Mouse (Mus musculus): ENCODE data around the gene Npw. TPM values are rescaled to one million over a fixed set of nuclear protein-coding genes. Genes with fewer than 3 reads are reported as not detected.
"Not testable (repeated sequence)": the region's sequence is repeated elsewhere in the genome, so short reads cannot be mapped to it uniquely, and the experiment has no call there.

The Npw gene
- total RNA-seq, 2 experiments from 2014 or later, result 1.2 TPM; not detected in 1

DNA sequence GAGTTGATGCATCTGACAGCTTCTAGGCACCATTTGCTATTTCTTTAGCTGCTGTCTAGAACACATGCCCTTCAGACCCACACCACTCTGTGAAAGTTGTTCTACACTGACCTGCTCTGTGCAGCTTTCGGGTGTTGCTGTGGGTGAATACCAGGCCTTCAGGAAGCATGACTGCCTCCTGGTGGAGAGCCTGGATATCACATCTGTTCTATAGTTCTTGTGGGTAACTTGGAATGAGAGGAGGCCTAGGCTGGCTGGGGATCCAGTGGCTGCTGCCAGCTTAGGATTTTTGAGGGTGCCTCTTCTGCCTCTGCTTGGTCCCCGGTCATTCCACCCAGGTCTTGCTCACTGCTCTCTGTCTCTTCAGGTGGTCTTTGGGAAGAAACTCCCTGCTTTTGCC is 17.9 kb upstream of the Npw start:
- intact Hi-C loops (cut with DNase I), result loop anchor here (5.0 kb wide), 1 partner anchor 199 kb away; the partner anchor contains the start of gene Mlst8
- DNase-seq (ENCODE audit: low spot score in 2 of 2), result peak; percentile 63 to 65

GRCm38 (mm10) chr17:24674277-24674676 is 16.0 kb upstream of the Npw start:
- DNase-seq (ENCODE audit: low spot score in 2 of 2), result peak in 1 of 2 experiments; percentile 90
- intact Hi-C loops (cut with DNase I), result no loop called here

DNA sequence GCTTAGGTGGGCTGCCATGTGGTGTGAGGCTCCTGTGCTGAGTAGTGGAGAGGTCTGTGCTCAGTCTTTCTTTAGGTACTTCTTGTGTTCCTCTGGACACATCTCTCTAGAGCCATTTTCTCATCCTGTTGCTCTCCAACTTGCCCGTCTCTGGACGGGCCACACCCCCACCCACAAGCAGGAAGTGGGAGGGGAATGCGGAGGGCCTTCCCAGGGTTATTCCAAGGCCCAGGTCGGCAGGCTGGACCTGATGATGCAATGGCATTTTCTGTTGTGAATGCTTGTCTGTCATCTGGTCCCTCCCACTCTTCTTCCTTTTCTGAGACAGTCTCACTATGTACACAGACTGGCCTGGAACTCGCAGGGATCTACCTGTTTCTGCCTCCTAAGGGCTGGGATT is 13.9 kb upstream of the Npw start:
- intact Hi-C loops (cut with DNase I), result no loop called here

GRCm38 (mm10) chr17:24671346-24671745 is 13.1 kb upstream of the Npw start:
- intact Hi-C loops (cut with DNase I), result no loop called here
- DNase-seq (ENCODE audit: low spot score in 2 of 2), result no peak

More for the DNA sequence above, 13.9 kb upstream of the Npw start:
- no peak for DNase-seq (ENCODE audit: low spot score in 2 of 2)

DNA sequence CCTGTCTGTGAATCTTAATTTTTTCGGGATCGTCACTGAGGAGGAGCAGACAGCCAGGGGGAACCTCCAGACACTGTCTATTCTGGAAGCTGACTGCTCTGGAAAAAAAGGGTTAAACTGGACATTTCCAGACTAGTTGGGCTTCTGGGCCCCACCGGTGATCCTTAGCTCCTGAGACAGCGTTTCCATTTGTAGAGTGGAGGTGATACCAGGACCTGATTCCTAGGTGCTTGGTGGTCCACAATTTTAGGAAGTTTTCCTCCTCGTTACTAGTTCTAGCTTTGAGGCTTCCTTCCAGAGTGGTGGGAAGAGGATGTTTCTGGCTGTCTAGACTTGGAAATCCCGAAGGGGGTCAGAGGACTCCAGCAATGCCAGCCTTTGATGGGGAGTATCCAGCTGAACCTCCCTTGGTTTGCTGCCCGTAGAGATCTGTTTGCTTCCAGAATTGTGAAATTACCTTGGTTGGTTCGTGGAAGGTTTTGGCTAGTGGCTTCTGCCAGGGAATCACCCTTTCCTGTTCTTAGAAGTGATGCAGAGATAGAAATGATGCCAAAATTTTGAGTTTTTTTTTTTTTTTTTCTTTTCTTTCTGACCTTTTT is 12.1 kb upstream of the Npw start:
- intact Hi-C loops (cut with DNase I), result no loop called here
- DNase-seq (ENCODE audit: low spot score in 2 of 2), result no peak

GRCm38 (mm10) chr17:24669545-24670245 is 11.4 kb upstream of the Npw start, which contains the start of gene Zfp598:
Gene Zfp598, plus strand, starts transcription at chr17:24669687.
- intact Hi-C loops (cut with DNase I), result loop anchor here (5.0 kb wide), 1 partner anchor 37 kb away; the partner anchor contains the start of genes Nthl1 and Tsc2
- peak; percentile 94 to 96 for DNase-seq (ENCODE audit: low spot score in 2 of 2)

GRCm38 (mm10) chr17:24669214-24669544 is 10.9 kb upstream of the Npw start:
- intact Hi-C loops (cut with DNase I), result loop anchor here (5.0 kb wide), 1 partner anchor 37 kb away; the partner anchor contains the start of genes Nthl1 and Tsc2
- not testable (repeated sequence) for DNase-seq (ENCODE audit: low spot score in 2 of 2)

DNA sequence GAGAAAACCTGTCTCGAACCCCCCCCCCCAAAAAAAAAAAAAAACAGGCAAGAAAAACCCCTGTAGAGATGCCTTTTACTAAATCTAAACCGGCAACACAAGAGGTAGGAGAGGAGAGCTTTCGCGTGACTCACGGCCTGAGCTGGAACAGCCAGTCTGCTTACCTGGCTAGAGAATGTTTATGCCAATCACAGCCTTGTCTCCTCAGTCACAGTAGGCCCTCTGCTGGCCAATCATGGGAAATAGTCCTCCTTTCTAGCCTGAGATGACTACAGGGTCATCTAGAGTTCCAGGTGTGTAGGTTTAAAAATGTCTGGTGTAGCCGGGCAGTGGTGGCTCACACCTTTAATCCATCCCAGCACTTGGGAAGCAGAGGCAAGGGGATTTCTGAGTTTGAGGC is 9.2 kb upstream of the Npw start:
- peak in 1 of 2 experiments; percentile 61 for DNase-seq (ENCODE audit: low spot score in 2 of 2)
- intact Hi-C loops (cut with DNase I), result loop anchor here (5.0 kb wide), 1 partner anchor 35 kb away; the partner anchor contains the start of genes Nthl1 and Tsc2

DNA sequence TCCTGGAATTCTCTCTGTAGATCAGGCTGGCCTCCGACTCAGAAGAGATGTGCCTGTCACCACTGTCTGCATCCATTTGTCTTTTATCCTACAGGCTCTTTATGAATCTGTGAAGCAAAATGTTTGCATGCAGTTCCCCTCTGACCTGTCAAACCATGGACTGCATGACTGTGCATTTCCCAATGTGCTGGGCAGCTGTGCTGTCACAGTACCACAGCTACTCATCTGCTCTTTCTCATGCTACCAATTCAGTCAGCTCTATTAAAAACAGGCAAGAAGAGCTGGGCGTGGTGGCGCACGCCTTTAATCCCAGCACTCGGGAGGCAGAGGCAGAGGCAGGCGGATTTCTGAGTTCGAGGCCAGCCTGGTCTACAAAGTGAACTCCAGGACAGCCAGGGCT is 8.8 kb upstream of the Npw start:
- intact Hi-C loops (cut with DNase I), result loop anchor here (5.0 kb wide), 1 partner anchor 35 kb away; the partner anchor contains the start of genes Nthl1 and Tsc2
- not testable (repeated sequence) for DNase-seq (ENCODE audit: low spot score in 2 of 2)

DNA sequence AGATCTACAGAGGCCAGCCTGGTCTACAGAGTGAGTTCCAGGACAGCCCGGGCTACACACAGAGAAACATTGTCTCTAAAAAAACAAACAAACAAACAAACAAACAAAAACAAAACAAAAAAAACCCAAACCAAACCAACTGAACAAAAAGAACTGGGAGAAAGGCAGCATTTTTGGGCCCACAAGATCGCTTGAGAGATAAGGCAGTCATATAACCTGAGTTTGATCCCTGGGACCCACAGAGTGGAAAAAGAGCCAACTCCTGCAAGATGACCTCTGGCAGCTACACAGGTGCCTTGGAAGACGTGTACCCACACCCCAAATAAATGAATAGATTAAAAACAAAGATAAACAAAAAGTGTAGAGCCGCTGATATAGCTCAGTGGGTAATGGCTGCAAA is 3.3 kb downstream of the Npw start:
- intact Hi-C loops (cut with DNase I), result no loop called here
- no peak for DNase-seq (ENCODE audit: low spot score in 2 of 2)

DNA sequence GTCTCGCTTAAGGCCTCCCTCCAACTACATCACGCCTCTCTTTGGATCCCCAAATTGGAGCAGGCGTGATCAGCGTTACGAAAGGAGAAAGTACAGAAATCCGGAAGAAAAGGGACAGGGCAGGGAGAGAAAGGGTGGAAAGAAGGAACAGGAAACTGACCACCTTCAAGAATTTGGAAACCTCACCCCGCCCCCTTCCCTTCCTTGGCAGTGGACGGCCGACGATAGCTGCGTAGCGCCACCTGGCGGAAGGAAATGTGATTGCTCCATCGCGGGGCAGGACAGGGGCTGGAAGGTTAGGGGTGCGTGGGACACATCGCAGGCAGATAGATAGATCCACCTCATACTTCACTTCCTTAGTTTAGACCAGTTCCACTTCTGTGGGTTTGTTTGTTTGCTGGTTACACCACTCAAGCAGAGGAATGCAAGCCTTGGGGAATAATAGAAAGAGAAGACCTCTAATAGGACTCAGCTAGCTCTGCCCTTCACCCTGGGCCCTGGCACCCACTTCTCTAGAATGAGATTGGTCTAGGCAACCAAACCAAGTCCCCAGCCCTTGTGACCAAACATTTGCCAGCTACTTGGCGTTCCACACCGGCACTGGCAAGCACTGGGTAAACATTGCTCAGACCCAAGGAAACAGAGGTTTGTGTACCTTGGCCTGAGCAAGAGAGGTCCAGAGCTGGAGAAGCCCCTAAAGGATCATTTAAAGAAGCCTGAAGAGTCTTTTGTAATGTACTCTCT is 4.1 kb downstream of the Npw start:
- peak; percentile 47 to 52 for DNase-seq (ENCODE audit: low spot score in 2 of 2)
- intact Hi-C loops (cut with DNase I), result no loop called here

DNA sequence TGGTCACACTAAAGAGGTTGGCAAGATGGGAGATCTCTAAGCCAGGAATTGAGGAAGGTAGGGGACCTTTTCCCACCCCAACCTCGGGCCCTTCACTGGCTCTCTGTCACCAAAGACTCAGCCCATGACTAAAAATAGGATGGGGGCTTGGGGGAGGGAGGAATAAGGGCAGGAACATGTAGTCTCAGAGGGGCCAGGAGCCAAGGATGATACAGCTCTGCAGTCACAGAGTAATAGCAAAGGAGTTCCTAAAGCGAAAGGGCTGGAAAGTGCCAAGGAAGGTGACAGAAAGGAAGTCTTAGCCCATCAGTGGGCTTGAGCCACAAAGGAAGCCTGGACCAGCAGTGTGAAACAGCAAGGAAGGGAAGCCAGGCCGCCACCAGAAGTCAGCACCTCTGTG is 6.4 kb downstream of the Npw start:
- DNase-seq (ENCODE audit: low spot score in 2 of 2), result no peak

DNA sequence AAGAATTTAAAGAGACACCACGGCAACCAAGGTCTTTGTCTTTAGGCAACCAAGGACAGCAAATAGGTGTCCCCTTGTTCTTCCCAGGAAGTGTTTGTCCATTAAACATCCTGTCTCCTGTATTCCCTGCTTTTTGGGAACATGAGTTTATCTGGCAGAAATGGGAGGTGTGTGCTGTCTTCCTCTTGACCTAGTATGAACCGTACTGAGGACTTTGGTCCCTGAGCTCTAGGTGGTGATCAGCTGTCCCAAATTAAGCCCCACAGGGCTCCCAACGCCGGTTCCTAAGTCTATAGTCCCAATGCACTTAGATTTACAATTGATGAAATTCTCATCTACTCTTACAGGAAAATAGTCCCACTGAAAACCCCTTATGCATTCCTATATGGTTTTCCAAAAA is 7.5 kb downstream of the Npw start:
- no peak for DNase-seq (ENCODE audit: low spot score in 2 of 2)
- intact Hi-C loops (cut with DNase I), result no loop called here

More for the DNA sequence above, 6.4 kb downstream of the Npw start:
- intact Hi-C loops (cut with DNase I), result no loop called here

DNA sequence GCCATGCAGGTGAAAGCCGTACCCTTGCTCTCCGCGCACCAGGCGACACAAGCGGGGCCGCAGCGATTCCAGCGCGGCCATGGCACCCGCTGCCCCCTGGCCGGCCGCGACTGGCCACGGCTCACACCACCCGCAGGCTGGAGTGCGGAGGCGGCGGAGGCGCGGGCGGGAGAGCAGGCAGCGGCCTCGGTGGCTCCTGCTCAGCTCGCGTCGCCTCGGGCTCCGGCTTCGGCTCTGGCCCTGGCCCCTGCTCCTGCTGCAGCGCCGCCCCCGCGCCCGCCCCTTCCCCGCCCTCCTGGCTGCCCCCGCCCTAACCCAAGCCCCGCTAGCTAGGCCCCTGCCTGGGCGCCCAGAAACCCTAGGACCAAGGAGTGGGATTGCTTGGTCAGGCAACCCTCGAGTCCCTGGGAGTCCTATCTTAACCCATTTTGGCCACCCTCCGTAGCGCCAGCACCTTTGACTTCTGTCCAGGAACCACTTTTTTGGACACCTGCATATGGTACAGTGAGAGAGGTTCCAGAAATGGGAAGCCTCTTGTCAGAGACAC is 8.1 kb downstream of the Npw start, which contains the start of gene Slc9a3r2:
Gene Slc9a3r2 (minus strand): TSS at position 258 of the 547 bp plus-strand sequence.
- no peak for DNase-seq (ENCODE audit: low spot score in 2 of 2)
- intact Hi-C loops (cut with DNase I), result no loop called here

- DNase-seq (ENCODE audit: low spot score in 2 of 2), result peak in 1 of 2 experiments; percentile 36
- intact Hi-C loops (cut with DNase I), result no loop called here
Measured at GRCm38 (mm10) chr17:24649581-24650069, 8.6 kb downstream of the Npw start.

DNA sequence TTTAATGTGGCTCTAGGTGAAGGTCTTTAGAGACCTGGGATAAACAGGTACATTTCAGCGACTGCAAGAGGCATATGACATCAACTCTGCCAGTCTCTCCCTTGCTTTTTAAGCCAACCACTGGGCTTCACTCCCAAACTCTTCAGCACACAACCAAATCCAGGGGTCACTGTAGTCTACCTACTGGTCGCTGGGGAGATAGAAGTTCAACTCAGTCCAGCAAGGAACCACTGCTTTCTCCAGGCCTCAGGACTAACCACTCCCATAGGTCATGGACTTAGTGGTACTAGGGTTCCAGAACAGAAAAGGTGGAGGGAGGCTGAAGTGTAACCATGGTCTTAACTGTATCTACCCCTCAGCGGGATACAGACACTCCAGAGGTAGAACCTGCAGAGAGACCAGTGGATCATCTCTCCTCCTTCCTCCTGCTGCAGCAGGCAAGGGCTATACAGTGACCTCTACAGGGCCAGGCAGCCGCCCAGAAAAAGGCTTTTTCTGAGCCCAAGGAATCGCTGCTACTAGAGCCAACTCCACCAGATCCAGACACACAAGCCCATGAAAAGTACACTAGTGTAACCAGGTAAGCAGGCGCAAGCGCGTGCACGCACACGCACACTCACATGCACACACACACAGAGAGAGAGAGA is 9.4 kb downstream of the Npw start:
- intact Hi-C loops (cut with DNase I), result no loop called here
- DNase-seq (ENCODE audit: low spot score in 2 of 2), result no peak

- intact Hi-C loops (cut with DNase I), result no loop called here
- DNase-seq (ENCODE audit: low spot score in 2 of 2), result no peak
Measured at GRCm38 (mm10) chr17:24647493-24647892, 10.8 kb downstream of the Npw start.

GRCm38 (mm10) chr17:24646381-24646780 is 11.9 kb downstream of the Npw start:
- no peak for DNase-seq (ENCODE audit: low spot score in 2 of 2)
- intact Hi-C loops (cut with DNase I), result no loop called here

- intact Hi-C loops (cut with DNase I), result no loop called here
- DNase-seq (ENCODE audit: low spot score in 2 of 2), result no peak
Measured at GRCm38 (mm10) chr17:24645916-24646315, 12.3 kb downstream of the Npw start.

Data from left cerebral cortex, postnatal 25 days (tissue).